Mouse (Mus musculus) embryo, embryonic 10 days (tissue): ENCODE measurements around the gene Fyco1.
"Not testable (repeated sequence)": the region's sequence is repeated elsewhere in the genome, so short reads cannot be mapped to it uniquely, and the experiment has no call there.

Experiments
- DNase-seq: peaks from one replicate; pipeline ENCODE4 v3.0.0-alpha.2; 2015; ENCODE audit warnings: low spot score

Fyco1 gene

GRCm38 (mm10) chr9:123814821-123815220, 36.9 kb downstream of the Fyco1 start:
- DNase-seq = no peak

- no peak for DNase-seq
Observed at GRCm38 (mm10) chr9:123814326-123814725, 37.4 kb downstream of the Fyco1 start.

GRCm38 (mm10) chr9:123811831-123812230, 39.9 kb downstream of the Fyco1 start:
- DNase-seq = no peak

- DNase-seq = no peak
Observed at GRCm38 (mm10) chr9:123808583-123808982, 43.1 kb downstream of the Fyco1 start.

GRCm38 (mm10) chr9:123806267-123806666, 45.4 kb downstream of the Fyco1 start, which contains the start of gene Cxcr6:
Cxcr6 (plus strand) TSS chr9:123806475.
- DNase-seq = no peak

GRCm38 (mm10) chr9:123805241-123805640, 46.5 kb downstream of the Fyco1 start:
- no peak for DNase-seq

GRCm38 (mm10) chr9:123802896-123803295, 48.8 kb downstream of the Fyco1 start:
- DNase-seq = no peak

- no peak for DNase-seq
Observed at GRCm38 (mm10) chr9:123802421-123802820, 49.3 kb downstream of the Fyco1 start.

GRCm38 (mm10) chr9:123801527-123801926, 50.2 kb downstream of the Fyco1 start:
- no peak for DNase-seq

- DNase-seq = peak; percentile 60
Observed at GRCm38 (mm10) chr9:123796174-123796573, 55.5 kb downstream of the Fyco1 start.

- no peak for DNase-seq
Observed at GRCm38 (mm10) chr9:123788855-123789529, 62.7 kb downstream of the Fyco1 start.

GRCm38 (mm10) chr9:123773299-123773698, 78.4 kb downstream of the Fyco1 start:
- peak; percentile 13 for DNase-seq

GRCm38 (mm10) chr9:123769532-123769931, 82.2 kb downstream of the Fyco1 start:
- no peak for DNase-seq

GRCm38 (mm10) chr9:123768443-123768842, 83.3 kb downstream of the Fyco1 start:
- DNase-seq = no peak

- no peak for DNase-seq
Observed at GRCm38 (mm10) chr9:123766996-123767395, 84.7 kb downstream of the Fyco1 start.

- no peak for DNase-seq
Observed at GRCm38 (mm10) chr9:123763771-123764170, 87.9 kb downstream of the Fyco1 start.

- DNase-seq = no peak
Observed at GRCm38 (mm10) chr9:123762886-123763285, 88.8 kb downstream of the Fyco1 start.

- DNase-seq = no peak
Observed at GRCm38 (mm10) chr9:123760806-123761205, 90.9 kb downstream of the Fyco1 start.

- DNase-seq = no peak
Observed at GRCm38 (mm10) chr9:123758645-123759044, 93.1 kb downstream of the Fyco1 start.

GRCm38 (mm10) chr9:123758156-123758555, 93.5 kb downstream of the Fyco1 start:
- DNase-seq = no peak

- DNase-seq = no peak
Observed at GRCm38 (mm10) chr9:123757326-123757725, 94.4 kb downstream of the Fyco1 start.

- no peak for DNase-seq
Observed at GRCm38 (mm10) chr9:123756752-123757151, 94.9 kb downstream of the Fyco1 start.

- no peak for DNase-seq
Observed at GRCm38 (mm10) chr9:123754333-123754732, 97.4 kb downstream of the Fyco1 start.

GRCm38 (mm10) chr9:123749687-123750086, 102.0 kb downstream of the Fyco1 start:
- DNase-seq = not testable (repeated sequence)
